Mouse (Mus musculus) stomach, postnatal 0 days (tissue): ENCODE results near the gene Eps8. TPM values are rescaled to one million over a fixed set of nuclear protein-coding genes. Genes with fewer than 3 reads are reported as not detected.

ENCODE experiments used
- ATAC-seq: fragments of 200-750 bp; cut with Nextera tagmentation; 2 replicates; pipeline ENCODE4 v1.8.0; 2017; ENCODE audit not compliant: low FRiP score, low TSS enrichment
- DNase-seq: peaks from one replicate; pipeline ENCODE4 v3.0.0-alpha.2; 2016; ENCODE audit warnings: low spot score
- H3K27ac ChIP-seq: fragments of 300-500 bp; sonication (generic); replicated peaks from 2 replicates; pipeline ENCODE4 v1.5.1; 2014; ENCODE audit warnings: mild to moderate bottlenecking, control low read depth
- H3K27me3 ChIP-seq: fragments of 300-500 bp; sonication (generic); 2 replicates; pipeline ENCODE4 v1.6.1; 2014; ENCODE audit warnings: low read length; ENCODE audit not compliant: control insufficient read depth, insufficient read depth
- H3K36me3 ChIP-seq: fragments of 300-500 bp; sonication (generic); 2 replicates; pipeline ENCODE4 v1.6.1; 2014; ENCODE audit warnings: low read length, mixed read lengths; ENCODE audit not compliant: control insufficient read depth, insufficient read depth
- H3K4me1 ChIP-seq: fragments of 300-500 bp; sonication (generic); replicated peaks from 2 replicates; pipeline ENCODE4 v1.6.1; 2014; ENCODE audit warnings: antibody characterized with exemption; ENCODE audit not compliant: control insufficient read depth, insufficient read depth
- H3K4me2 ChIP-seq: fragments of 300-500 bp; sonication (generic); replicated peaks from 2 replicates; pipeline ENCODE4 v1.6.1; 2014; ENCODE audit warnings: low read depth, mild to moderate bottlenecking, control low read depth, moderate library complexity
- H3K4me3 ChIP-seq: fragments of 300-500 bp; sonication (generic); 2 replicates; pipeline ENCODE4 v1.5.1; 2014; ENCODE audit warnings: low read depth, low read length, control low read depth
- H3K9ac ChIP-seq: fragments of 300-500 bp; sonication (generic); 2 replicates; pipeline ENCODE4 v1.6.1; 2014; ENCODE audit warnings: mild to moderate bottlenecking, low read length, control low read depth, mixed read lengths
- H3K9me3 ChIP-seq: fragments of 300-500 bp; sonication (generic); 2 replicates; pipeline ENCODE4 v1.6.1; 2016; ENCODE audit warnings: low read length; ENCODE audit not compliant: control insufficient read depth
- CTCF ChIP-seq: IDR thresholded peaks from 2 replicates; pipeline ENCODE4 v1.5.1; 2016; ENCODE audit warnings: antibody characterized with exemption, low read depth, mild to moderate bottlenecking, moderate library complexity
- EP300 ChIP-seq: optimal IDR thresholded peaks from 2 replicates; pipeline ENCODE3; 2016; ENCODE audit warnings: antibody characterized with exemption
- WGBS: fragments of 180-500 bp; shearing (Covaris S2); extraction: QIAGEN DNeasy Blood & Tissue Kit; methylation state at CpG from one replicate; pipeline ENCODE4 v1.1.7; 2014; 5-methylcytosine and 5-hydroxymethylcytosine counted together
- polyA plus RNA-seq: library from polyadenylated mRNA; unstranded; fragments of >200 nt; fragmentation: Nextera tagmentation; extraction: Ambion mirVana; gene quantifications from 2 replicates; pipeline ENCODE4 v1.2.1, GENCODE M21; 2015

The Eps8 gene
- polyA plus RNA-seq, 1 experiment from 2014 or later, result 23.1 TPM

- TF ChIP-seq EP300, result no peak
- no peak for TF ChIP-seq CTCF
Observed at GRCm38 (mm10) chr6:137695046-137695445, 40.4 kb upstream of the Eps8 start.

GRCm38 (mm10) chr6:137694310-137694709 is 39.6 kb upstream of the Eps8 start:
- Histone ChIP-seq H3K4me1 (no peaks in the 10 kb centered on the region), H3K27me3 (no peaks in the 10 kb centered on the region), H3K9ac (no peak overlapping the region), H3K4me3 (no peak overlapping the region), H3K36me3 (no peaks in the 10 kb centered on the region), H3K27ac (peak overlapping the region; percentile 14; the same call in 1 of the 2 replicates), H3K4me2 (no peak overlapping the region), H3K9me3 (no peaks in the 10 kb centered on the region)
- WGBS, result 60% methylated on average over 2 of the region's 2 CpGs
- ATAC-seq, result peak; percentile 65
- DNase-seq, result no peak
- no peak for TF ChIP-seq EP300
- TF ChIP-seq CTCF, result no peak

More at GRCm38 (mm10) chr6:137695046-137695445, 40.4 kb upstream of the Eps8 start:
- Histone ChIP-seq H3K4me3 (no peak overlapping the region), H3K9ac (no peak overlapping the region), H3K4me2 (no peak overlapping the region), H3K27ac (no peak overlapping the region), H3K9me3 (no peaks in the 10 kb centered on the region), H3K4me1 (no peaks in the 10 kb centered on the region), H3K36me3 (no peaks in the 10 kb centered on the region), H3K27me3 (no peaks in the 10 kb centered on the region)
- DNase-seq, result no peak
- no peak for ATAC-seq
- 88% methylated on average over 8 of the region's 8 CpGs for WGBS

- no peak overlapping the region for H3K4me2 ChIP-seq
- no peaks in the 10 kb centered on the region for H3K4me1 ChIP-seq
- H3K27ac ChIP-seq, result no peak overlapping the region
- no peak overlapping the region for H3K4me3 ChIP-seq
- no peaks in the 10 kb centered on the region for H3K36me3 ChIP-seq
- H3K27me3 ChIP-seq, result no peaks in the 10 kb centered on the region
- DNase-seq (no peak), ATAC-seq (peak; percentile 30; the same call in 1 of the 2 replicates)
- WGBS, result 31% methylated on average over 2 of the region's 2 CpGs
- no peak overlapping the region for H3K9ac ChIP-seq
- TF ChIP-seq CTCF (no peak), EP300 (no peak)
- no peaks in the 10 kb centered on the region for H3K9me3 ChIP-seq
Observed at GRCm38 (mm10) chr6:137690550-137691119, 36.0 kb upstream of the Eps8 start.

- DNase-seq, result no peak
- no peak for TF ChIP-seq EP300
- no peak for TF ChIP-seq CTCF
- Histone ChIP-seq H3K36me3 (no peaks in the 10 kb centered on the region), H3K4me2 (no peak overlapping the region), H3K9me3 (no peaks in the 10 kb centered on the region), H3K4me3 (no peak overlapping the region), H3K4me1 (no peaks in the 10 kb centered on the region), H3K9ac (no peak overlapping the region), H3K27ac (no peak overlapping the region), H3K27me3 (no peaks in the 10 kb centered on the region)
- no peak for ATAC-seq
- 71% methylated on average over 11 of the region's 11 CpGs for WGBS
Observed at GRCm38 (mm10) chr6:137688506-137689105, 33.9 kb upstream of the Eps8 start.

GRCm38 (mm10) chr6:137688079-137688478 is 33.4 kb upstream of the Eps8 start:
- H3K27me3 ChIP-seq, result no peaks in the 10 kb centered on the region
- no peak overlapping the region for H3K27ac ChIP-seq
- no peaks in the 10 kb centered on the region for H3K36me3 ChIP-seq
- no peak overlapping the region for H3K9ac ChIP-seq
- no peak overlapping the region for H3K4me3 ChIP-seq
- H3K9me3 ChIP-seq, result no peaks in the 10 kb centered on the region
- DNase-seq (no peak), ATAC-seq (peak; percentile 72)
- TF ChIP-seq EP300 (no peak), CTCF (no peak)
- WGBS, result 77% methylated on average over 3 of the region's 3 CpGs
- H3K4me2 ChIP-seq, result no peak overlapping the region
- H3K4me1 ChIP-seq, result no peaks in the 10 kb centered on the region

GRCm38 (mm10) chr6:137687667-137688066 is 33.0 kb upstream of the Eps8 start:
- no peak overlapping the region for H3K4me2 ChIP-seq
- no peak overlapping the region for H3K4me3 ChIP-seq
- H3K36me3 ChIP-seq, result no peaks in the 10 kb centered on the region
- 88% methylated on average over 5 of the region's 5 CpGs for WGBS
- DNase-seq (no peak), ATAC-seq (no peak)
- no peak overlapping the region for H3K9ac ChIP-seq
- no peaks in the 10 kb centered on the region for H3K27me3 ChIP-seq
- no peak for TF ChIP-seq CTCF
- no peak for TF ChIP-seq EP300
- H3K4me1 ChIP-seq, result no peaks in the 10 kb centered on the region
- no peak overlapping the region for H3K27ac ChIP-seq
- no peaks in the 10 kb centered on the region for H3K9me3 ChIP-seq
